Mouse (Mus musculus) monocyte, adult 5-6 weeks (primary cell): ENCODE data around the gene Usp5. TPM values are rescaled to one million over a fixed set of nuclear protein-coding genes. Genes with fewer than 3 reads are reported as not detected.
"Not testable (repeated sequence)": the region's sequence is repeated elsewhere in the genome, so short reads cannot be mapped to it uniquely, and the experiment has no call there.

ENCODE experiments used
- ATAC-seq: fragments of 153-309, 156-312 bp; replicated peaks from 2 replicates; pipeline ENCODE4 v1.8.0; 2017; ENCODE audit warnings: mild to moderate bottlenecking; ENCODE audit not compliant: low TSS enrichment, insufficient number of reproducible peaks, severe bottlenecking, poor library complexity, low FRiP score
- total RNA-seq: library from RNA; stranded (forward); fragments of 200-1000, 200-491, 200-594 nt; gene quantifications from 3 replicates; pipeline ENCODE4 v1.2.3, GENCODE M21; 2017

Usp5 gene
- total RNA-seq, 1 experiment from 2014 or later, result 34.6 TPM

- ATAC-seq, result no peak
Measured at GRCm38 (mm10) chr6:124850535-124850934, 21.3 kb upstream of the Usp5 start.

GRCm38 (mm10) chr6:124847305-124847704 is 18.0 kb upstream of the Usp5 start:
- ATAC-seq, result peak; percentile 74

GRCm38 (mm10) chr6:124840241-124841167 is 11.2 kb upstream of the Usp5 start, which contains the start of gene Gnb3:
TSS of gene Gnb3 (minus strand) at chr6:124840275.
- no peak for ATAC-seq

GRCm38 (mm10) chr6:124839805-124840204 is 10.5 kb upstream of the Usp5 start:
- no peak for ATAC-seq

- ATAC-seq, result no peak
Measured at GRCm38 (mm10) chr6:124836411-124836810, 7.1 kb upstream of the Usp5 start.

DNA sequence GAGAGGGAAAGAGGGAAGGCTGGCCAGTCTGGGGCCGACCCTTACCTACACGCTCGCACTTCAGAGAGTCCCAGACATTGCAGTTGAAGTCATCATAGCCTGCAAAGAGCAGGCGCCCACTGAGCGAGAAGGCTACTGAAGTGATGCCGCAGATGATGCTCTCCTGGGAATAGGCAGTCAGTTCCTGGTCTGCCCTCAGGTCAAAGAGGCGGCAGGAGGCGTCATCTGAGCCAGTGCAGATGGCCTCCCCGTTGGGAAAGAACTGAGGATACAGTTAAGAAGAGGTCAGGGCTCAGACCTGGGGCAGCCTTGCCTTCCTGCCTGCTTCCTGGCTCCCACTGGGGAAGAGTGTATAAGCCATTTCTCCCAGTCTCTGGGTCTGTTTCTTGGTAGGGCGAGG is 6.2 kb upstream of the Usp5 start:
- no peak for ATAC-seq

DNA sequence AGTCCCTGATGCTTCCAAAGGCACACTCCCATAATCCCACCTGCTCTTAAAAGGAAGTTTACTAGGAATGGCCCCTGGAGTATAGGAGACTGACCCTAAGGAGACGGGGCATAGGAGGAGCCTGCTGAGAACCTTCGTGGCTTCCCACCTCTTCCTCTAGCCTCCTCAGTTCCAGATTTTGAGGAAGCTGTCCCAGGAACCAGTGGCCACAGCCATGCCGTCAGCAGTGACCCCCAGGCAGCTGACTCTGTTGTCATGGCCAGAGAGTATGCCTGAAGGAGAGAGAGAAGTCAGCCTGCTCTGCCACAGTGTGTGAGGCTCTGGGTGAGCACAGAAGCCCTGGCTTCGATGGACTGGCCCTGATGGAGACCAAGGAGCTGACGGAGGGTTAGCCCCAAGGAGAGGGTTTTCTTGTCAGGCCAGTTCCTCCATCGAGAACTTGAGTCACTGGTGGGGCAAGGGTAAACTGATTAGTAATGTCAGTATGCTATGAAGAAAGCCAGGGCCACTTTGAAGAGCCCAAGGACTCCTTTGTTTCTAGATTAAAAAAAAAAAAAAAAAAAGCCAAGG is 5.3 kb upstream of the Usp5 start:
- ATAC-seq, result no peak

GRCm38 (mm10) chr6:124831649-124832048 is 2.4 kb upstream of the Usp5 start:
- ATAC-seq, result no peak

DNA sequence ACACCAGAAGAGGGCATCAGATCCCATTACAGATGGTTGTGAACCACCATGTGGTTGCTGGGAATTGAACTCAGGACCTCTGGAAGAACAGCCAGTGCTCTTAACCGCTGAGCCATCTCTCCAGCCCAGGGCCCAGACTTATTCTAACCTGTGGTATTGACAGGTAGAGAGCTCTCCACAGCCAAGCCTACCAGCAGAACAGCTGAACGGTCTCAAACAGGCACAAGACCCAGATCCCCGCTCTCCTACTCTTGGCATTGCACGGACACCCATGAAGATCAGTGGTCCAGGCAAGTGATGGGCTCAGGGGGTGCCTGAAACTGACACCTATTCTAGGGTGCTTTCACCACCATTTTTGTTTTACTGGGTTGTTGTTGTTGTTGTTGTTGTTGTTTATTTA is 1.9 kb upstream of the Usp5 start:
- not testable (repeated sequence) for ATAC-seq

GRCm38 (mm10) chr6:124829799-124830700 is 766 bp upstream of the Usp5 start:
- peak; percentile 70 for ATAC-seq

DNA sequence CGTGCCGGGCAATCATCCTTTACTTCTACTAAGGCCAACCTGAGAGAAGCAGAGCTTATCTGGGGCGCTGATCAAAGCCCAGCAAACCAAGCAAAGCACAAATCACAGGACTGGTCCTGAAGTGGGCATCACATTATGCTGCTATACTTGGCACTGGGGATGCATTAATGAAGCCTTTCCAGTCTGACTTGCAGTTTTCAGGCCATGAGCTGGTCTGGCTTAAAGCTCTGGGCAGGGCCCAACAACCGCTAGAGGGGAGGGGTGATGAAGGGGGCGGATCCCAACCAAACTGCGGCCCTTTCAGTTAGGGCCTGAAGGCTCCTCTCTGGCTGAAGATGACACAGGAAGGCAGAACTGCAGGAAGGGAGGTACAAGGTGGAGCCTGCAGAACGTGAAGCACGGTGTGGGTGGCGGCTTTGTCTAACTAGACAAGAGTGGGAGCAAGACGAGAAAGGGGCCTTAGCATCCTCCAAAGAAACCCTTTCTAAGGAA is 1.1 kb downstream of the Usp5 start:
- no peak for ATAC-seq

DNA sequence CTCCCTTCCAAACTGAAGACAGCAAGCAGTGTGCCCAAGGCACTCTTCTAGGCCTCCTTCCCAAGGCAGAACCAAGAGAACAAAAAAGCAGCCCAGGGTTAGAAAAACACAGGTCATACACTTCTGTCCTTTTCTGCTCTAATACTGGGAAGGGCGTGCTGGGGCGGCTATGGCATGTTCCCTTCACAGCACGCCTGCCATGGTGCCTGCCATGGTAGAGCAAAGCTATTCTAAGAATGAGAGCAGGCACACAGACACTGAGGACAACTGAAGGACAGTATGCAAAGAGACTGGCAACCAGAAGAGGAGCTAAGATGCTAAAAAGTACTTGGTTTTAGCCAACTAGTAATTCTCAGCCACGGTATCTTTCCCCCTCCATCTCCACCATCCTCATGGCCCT is 7.2 kb downstream of the Usp5 start:
- ATAC-seq, result no peak

GRCm38 (mm10) chr6:124820891-124821290 is 8.4 kb downstream of the Usp5 start:
- ATAC-seq, result no peak

DNA sequence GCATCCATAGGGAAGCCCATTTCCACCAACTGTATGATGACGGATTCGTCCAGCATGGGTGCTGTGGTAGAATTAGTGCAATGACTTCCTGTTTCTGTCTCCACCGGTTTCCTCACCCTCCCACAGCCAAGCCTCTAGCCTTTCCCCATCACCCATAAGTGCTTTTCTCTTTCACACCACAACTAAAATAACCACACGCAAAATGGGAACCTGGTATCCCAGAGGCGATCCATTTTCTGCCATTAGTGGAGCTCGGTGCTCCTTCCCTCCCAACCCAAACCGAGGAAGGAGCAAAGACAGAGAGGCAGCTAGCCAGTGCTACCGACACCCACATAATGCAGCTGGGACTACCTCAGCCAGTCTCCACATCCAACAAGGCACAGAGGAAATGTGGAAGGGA is 11.3 kb downstream of the Usp5 start:
- peak; percentile 63 for ATAC-seq

DNA sequence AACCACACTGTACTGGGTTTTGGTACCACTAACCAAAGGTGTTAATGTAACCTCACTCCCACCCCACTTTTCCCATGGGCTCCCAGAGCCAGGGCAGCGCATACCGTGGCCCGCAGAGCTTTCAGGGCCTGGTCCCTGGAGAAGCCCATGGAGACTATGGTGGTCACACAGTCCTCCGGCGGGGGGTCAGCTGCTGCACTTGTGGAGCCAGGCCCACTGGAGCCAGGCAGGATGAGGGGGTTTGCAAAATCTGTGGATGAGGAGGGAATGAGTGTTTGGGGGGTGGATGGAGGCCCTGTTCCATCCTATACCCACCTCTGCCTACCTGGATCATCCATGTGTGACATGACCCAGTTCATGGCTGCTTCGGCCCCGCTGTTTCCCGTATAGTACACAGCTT is 11.7 kb downstream of the Usp5 start:
- no peak for ATAC-seq

GRCm38 (mm10) chr6:124817125-124817524 is 12.2 kb downstream of the Usp5 start:
- no peak for ATAC-seq

DNA sequence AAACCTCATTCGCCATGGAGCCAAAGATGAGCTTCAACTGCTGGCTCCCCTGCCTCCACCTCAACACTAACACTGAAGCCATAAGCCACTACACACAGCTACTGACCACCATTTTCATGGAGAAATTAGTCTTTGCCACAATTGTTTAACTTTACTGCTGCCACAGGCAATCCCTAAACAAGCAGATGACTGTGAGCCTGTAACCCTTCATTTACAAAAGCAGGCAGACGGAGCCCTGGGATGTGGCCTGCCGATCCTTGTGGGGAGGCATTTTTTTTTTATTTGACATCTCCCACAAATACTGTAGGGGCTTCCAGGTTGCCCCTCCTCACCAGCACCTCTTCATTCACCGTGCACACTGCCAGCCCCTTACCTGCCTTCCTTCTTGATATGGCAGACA is 12.7 kb downstream of the Usp5 start:
- ATAC-seq, result no peak

- no peak for ATAC-seq
Measured at GRCm38 (mm10) chr6:124814858-124815774, 14.2 kb downstream of the Usp5 start.
